Mouse (Mus musculus): Measurements from ENCODE around the gene Fbxo30. TPM values are rescaled to one million over a fixed set of nuclear protein-coding genes. Genes with fewer than 3 reads are reported as not detected.

The Fbxo30 gene
- polyA plus RNA-seq, 1 experiment from 2014 or later, result 32.7 TPM

- Histone ChIP-seq H3K9ac (no peak overlapping the region), H3K27me3 (replicated peaks) (no peaks in the 10 kb centered on the region), H3K4me3 (replicated peaks) (no peak overlapping the region), H3K27ac (no peak overlapping the region), H3K9me3 (no peaks in the 10 kb centered on the region), H3K4me1 (no peaks in the 10 kb centered on the region), H3K36me3 (no peaks in the 10 kb centered on the region), H3K4me2 (no peak overlapping the region)
- 87% methylated on average over 3 of the region's 3 CpGs for WGBS
- no peak for ATAC-seq (ENCODE audit: insufficient read depth, low FRiP score, low read depth)
Observed at GRCm38 (mm10) chr10:11326526-11326925, 45.4 kb downstream of the Fbxo30 start.

- Histone ChIP-seq H3K9ac (peak within 1 kb of the TSS; percentile 93), H3K27me3 (replicated peaks) (no peaks in the 10 kb centered on the region), H3K4me2 (peak within 1 kb of the TSS; percentile 74), H3K36me3 (no peaks in the 10 kb centered on the region), H3K27ac (peak within 1 kb of the TSS; percentile 98), H3K4me1 (no peaks in the 10 kb centered on the region), H3K4me3 (replicated peaks) (peak within 1 kb of the TSS; percentile 61), H3K9me3 (no peaks in the 10 kb centered on the region)
- WGBS, result under 1% methylated on average over 99 of the region's 106 CpGs
- ATAC-seq (ENCODE audit: insufficient read depth, low FRiP score, low read depth), result peak; percentile 97
Observed at GRCm38 (mm10) chr10:11343205-11344141, 62.3 kb downstream of the Fbxo30 start, which contains the start of gene Epm2a. Gene Epm2a, plus strand, starts transcription at chr10:11343404.

GRCm38 (mm10) chr10:11344536-11345468 lies 63.7 kb downstream of the Fbxo30 start:
- WGBS, result 78% methylated on average over 18 of the region's 18 CpGs
- Histone ChIP-seq H3K4me3 (replicated peaks) (no peak overlapping the region), H3K36me3 (no peaks in the 10 kb centered on the region), H3K9me3 (no peaks in the 10 kb centered on the region), H3K4me1 (no peaks in the 10 kb centered on the region), H3K4me2 (no peak overlapping the region), H3K9ac (no peak overlapping the region), H3K27ac (no peak overlapping the region), H3K27me3 (replicated peaks) (no peaks in the 10 kb centered on the region)
- no peak for ATAC-seq (ENCODE audit: insufficient read depth, low FRiP score, low read depth)

Other genes with a start within 250 kb of the Fbxo30 start
- 0.08 and 0.14 TPM in 2 replicates for gene Grm1, start 199.0 kb upstream of the Fbxo30 start, polyA plus RNA-seq (2015; fragmentation: Nextera tagmentation; extraction: Ambion mirVana)
- gene Shprh, start 131.9 kb upstream of the Fbxo30 start, polyA plus RNA-seq (2015; fragmentation: Nextera tagmentation; extraction: Ambion mirVana), result 15.1 and 15.9 TPM in 2 replicates
- gene Epm2a, start 62.1 kb downstream of the Fbxo30 start, polyA plus RNA-seq (2015; fragmentation: Nextera tagmentation; extraction: Ambion mirVana), result 0.17 and 1.1 TPM in 2 replicates